Mouse (Mus musculus) hindbrain, embryonic 14.5 days (tissue): ENCODE results near the gene Hist1h4c. TPM values are rescaled to one million over a fixed set of nuclear protein-coding genes. Genes with fewer than 3 reads are reported as not detected.

ENCODE experiments used
- ATAC-seq: fragments of 200-750 bp; cut with Nextera tagmentation; 2 replicates; pipeline ENCODE4 v1.8.0; 2017; ENCODE audit warnings: moderate number of reproducible peaks, mild to moderate bottlenecking, moderate TSS enrichment, moderate library complexity; ENCODE audit not compliant: low FRiP score
- DNase-seq: peaks from one replicate; pipeline ENCODE4 v3.0.0-alpha.2; 2015; ENCODE audit warnings: low spot score
- H3K27ac ChIP-seq: fragments of 300-500 bp; sonication (generic); 2 replicates; pipeline ENCODE4 v1.5.1; 2014; ENCODE audit warnings: mild to moderate bottlenecking, moderate library complexity
- H3K27me3 ChIP-seq: fragments of 300-500 bp; sonication (generic); 2 replicates; pipeline ENCODE4 v1.6.1; 2014; ENCODE audit warnings: mild to moderate bottlenecking, low read length, mixed read lengths; ENCODE audit not compliant: control insufficient read depth, insufficient read depth
- H3K36me3 ChIP-seq: fragments of 300-500 bp; sonication (generic); replicated peaks from 2 replicates; pipeline ENCODE4 v1.6.1; 2014; ENCODE audit not compliant: control insufficient read depth, insufficient read depth
- H3K4me1 ChIP-seq: fragments of 300-500 bp; sonication (generic); replicated peaks from 2 replicates; pipeline ENCODE4 v1.6.1; 2014; ENCODE audit warnings: antibody characterized with exemption, low read length, mixed read lengths; ENCODE audit not compliant: control insufficient read depth, insufficient read depth
- H3K4me2 ChIP-seq: fragments of 300-500 bp; sonication (generic); replicated peaks from 2 replicates; pipeline ENCODE4 v1.6.1; 2014; ENCODE audit warnings: mild to moderate bottlenecking, moderate library complexity
- H3K4me3 ChIP-seq: fragments of 300-500 bp; sonication (generic); replicated peaks from 2 replicates; pipeline ENCODE4 v1.5.1; 2014; ENCODE audit warnings: mild to moderate bottlenecking, low read length
- H3K9ac ChIP-seq: fragments of 300-500 bp; sonication (generic); 2 replicates; pipeline ENCODE4 v1.6.1; 2014
- H3K9me3 ChIP-seq: fragments of 300-500 bp; sonication (generic); 2 replicates; pipeline ENCODE4 v1.6.1; 2016; ENCODE audit warnings: low read length; ENCODE audit not compliant: control insufficient read depth
- WGBS: fragments of 180-500 bp; shearing (Covaris S2); extraction: QIAGEN DNeasy Blood & Tissue Kit; methylation state at CpG from one replicate; pipeline ENCODE4 v1.1.7; 2014; 5-methylcytosine and 5-hydroxymethylcytosine counted together
- polyA plus RNA-seq: library from polyadenylated mRNA; unstranded; fragments of >200 nt; fragmentation: Nextera tagmentation; extraction: Ambion mirVana; gene quantifications from 2 replicates; pipeline ENCODE4 v1.2.1, GENCODE M21; 2014

Hist1h4c gene
- polyA plus RNA-seq, 1 experiment from 2014 or later = 3.5 TPM

DNA sequence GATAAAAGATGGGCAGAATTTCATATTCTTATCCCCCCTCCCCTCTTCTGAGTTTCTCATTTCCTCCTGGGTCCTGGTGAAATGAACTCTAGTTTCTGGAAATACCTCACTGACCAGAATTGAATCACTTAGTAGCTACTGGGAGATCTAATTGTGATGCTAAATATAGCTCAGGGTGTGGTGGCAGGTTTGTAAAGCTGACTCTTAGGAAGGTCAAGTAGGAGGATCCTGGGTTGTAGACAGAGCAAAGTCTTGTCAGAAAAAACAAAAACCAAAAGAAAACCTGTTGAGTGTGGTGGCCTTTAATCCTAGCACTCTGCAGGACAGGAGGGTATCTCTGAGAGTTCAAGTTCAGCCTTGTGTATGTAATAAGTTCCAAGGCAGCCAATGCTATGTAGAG lies 43.8 kb upstream of the Hist1h4c start:
- Histone ChIP-seq H3K4me3 (no peak overlapping the region), H3K9me3 (no peaks in the 10 kb centered on the region), H3K27ac (no peak overlapping the region), H3K4me2 (no peak overlapping the region), H3K9ac (no peak overlapping the region), H3K27me3 (no peaks in the 10 kb centered on the region), H3K36me3 (no peaks in the 10 kb centered on the region), H3K4me1 (peaks cover 17% of the 10 kb centered on the region)
- DNase-seq (no peak), ATAC-seq (no peak)

- DNase-seq (no peak), ATAC-seq (no peak)
- H3K9ac ChIP-seq = no peak overlapping the region
- 78% methylated on average over 5 of the region's 5 CpGs for WGBS
- no peaks in the 10 kb centered on the region for H3K27me3 ChIP-seq
- peak overlapping the region; percentile 97; the same call in 1 of the 2 replicates for H3K4me2 ChIP-seq
- H3K36me3 ChIP-seq = no peaks in the 10 kb centered on the region
- H3K4me3 ChIP-seq = no peak overlapping the region
- H3K9me3 ChIP-seq = no peaks in the 10 kb centered on the region
- H3K27ac ChIP-seq = no peak overlapping the region
- peaks cover 16% of the 10 kb centered on the region for H3K4me1 ChIP-seq
These were observed 42.7 kb upstream of the Hist1h4c start for GRCm38 (mm10) chr13:23740910-23741309.

DNA sequence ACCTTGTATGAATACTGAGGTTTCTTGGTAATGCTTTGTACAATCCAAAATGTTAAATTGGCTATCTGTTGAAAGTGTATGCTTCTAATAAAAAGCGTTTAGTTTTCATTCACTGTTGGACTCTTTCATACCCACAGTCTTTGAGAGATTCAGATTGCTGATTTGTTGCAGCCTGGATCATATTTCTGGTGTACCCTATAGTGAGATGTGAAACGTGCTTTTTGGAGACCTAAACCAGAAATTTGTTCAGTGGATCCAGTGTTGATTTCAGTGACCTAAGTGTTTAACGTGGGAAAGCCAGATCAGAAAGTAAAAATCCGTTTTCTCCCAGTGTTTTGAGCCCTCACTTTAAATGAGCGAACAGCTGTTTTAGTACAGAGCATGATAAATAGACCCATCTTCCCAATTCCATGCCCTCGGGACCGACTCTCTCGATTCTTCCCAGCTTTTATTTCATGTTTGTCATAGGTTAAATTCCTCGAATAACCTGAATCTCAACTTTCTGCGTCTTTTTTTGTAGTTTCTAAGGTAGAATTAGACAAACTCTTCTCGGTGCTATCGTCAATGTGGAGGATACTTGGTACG lies 42.1 kb upstream of the Hist1h4c start:
- no peaks in the 10 kb centered on the region for H3K27me3 ChIP-seq
- H3K4me2 ChIP-seq = peak overlapping the region; percentile 97
- peak overlapping the region; percentile 63 for H3K9ac ChIP-seq
- no peaks in the 10 kb centered on the region for H3K36me3 ChIP-seq
- 38% methylated on average over 13 of the region's 13 CpGs for WGBS
- peaks cover 12% of the 10 kb centered on the region; the same call in 1 of the 2 replicates for H3K4me1 ChIP-seq
- no peak for DNase-seq
- no peak for ATAC-seq
- no peaks in the 10 kb centered on the region for H3K9me3 ChIP-seq
- H3K27ac ChIP-seq = peak overlapping the region; percentile 75
- peak overlapping the region; percentile 48 for H3K4me3 ChIP-seq

GRCm38 (mm10) chr13:23739922-23740252 lies 41.6 kb upstream of the Hist1h4c start:
- DNase-seq (peak; percentile 64), ATAC-seq (peak; percentile 42)
- Histone ChIP-seq H3K4me3 (peak overlapping the region; percentile 48), H3K27ac (peak overlapping the region; percentile 75), H3K36me3 (no peaks in the 10 kb centered on the region), H3K4me2 (peak overlapping the region; percentile 97), H3K4me1 (peaks cover 12% of the 10 kb centered on the region; the same call in 1 of the 2 replicates), H3K27me3 (no peaks in the 10 kb centered on the region), H3K9ac (peak overlapping the region; percentile 63), H3K9me3 (no peaks in the 10 kb centered on the region)
- 1% methylated on average over 14 of the region's 14 CpGs for WGBS

DNA sequence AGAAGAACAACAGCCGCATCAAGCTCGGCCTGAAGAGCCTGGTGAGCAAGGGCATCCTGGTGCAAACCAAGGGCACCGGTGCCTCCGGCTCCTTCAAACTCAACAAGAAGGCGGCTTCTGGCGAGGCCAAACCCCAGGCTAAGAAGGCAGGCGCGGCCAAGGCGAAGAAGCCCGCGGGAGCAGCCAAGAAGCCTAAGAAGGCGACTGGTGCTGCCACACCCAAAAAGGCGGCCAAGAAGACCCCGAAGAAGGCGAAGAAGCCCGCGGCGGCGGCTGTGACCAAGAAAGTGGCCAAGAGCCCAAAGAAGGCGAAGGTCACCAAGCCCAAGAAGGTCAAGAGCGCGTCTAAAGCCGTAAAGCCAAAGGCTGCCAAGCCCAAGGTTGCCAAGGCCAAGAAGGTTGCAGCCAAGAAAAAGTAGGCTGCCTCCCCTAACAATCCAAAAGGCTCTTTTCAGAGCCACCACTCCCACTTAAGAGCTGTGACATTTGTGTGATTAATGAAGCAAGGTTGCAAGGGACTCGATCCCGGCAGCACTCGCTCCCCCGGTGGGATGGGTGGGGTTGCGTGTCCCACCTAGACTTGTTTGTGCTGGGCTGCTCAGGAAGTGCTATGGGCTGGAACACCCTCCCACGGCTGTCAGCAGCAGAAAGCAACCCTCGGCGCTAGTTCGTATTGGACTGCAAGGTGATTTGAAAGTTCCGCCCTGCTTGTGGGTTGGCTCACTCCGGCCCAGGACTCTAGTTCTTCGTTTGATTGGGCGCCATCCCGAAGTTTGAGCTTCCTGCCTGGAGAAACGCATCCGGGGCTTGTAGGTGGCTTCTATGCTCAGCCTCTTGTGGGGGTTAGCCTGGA lies 41.0 kb upstream of the Hist1h4c start:
- peak; percentile 86 for DNase-seq
- Histone ChIP-seq H3K9me3 (no peaks in the 10 kb centered on the region), H3K27me3 (no peaks in the 10 kb centered on the region), H3K4me3 (peak overlapping the region; percentile 48), H3K27ac (peak overlapping the region; percentile 80), H3K36me3 (no peaks in the 10 kb centered on the region), H3K9ac (peak overlapping the region; percentile 63), H3K4me2 (peak overlapping the region; percentile 97), H3K4me1 (peaks cover 12% of the 10 kb centered on the region; the same call in 1 of the 2 replicates)
- ATAC-seq = peak; percentile 92
- under 1% methylated on average over 39 of the region's 39 CpGs for WGBS

GRCm38 (mm10) chr13:23738677-23739068 lies 40.4 kb upstream of the Hist1h4c start, which contains the start of gene Hist1h1c:
Gene Hist1h1c (plus strand): TSS chr13:23738808.
- peak within 1 kb of the TSS; percentile 80 for H3K27ac ChIP-seq
- H3K4me1 ChIP-seq = peaks cover 12% of the 10 kb centered on the region; the same call in 1 of the 2 replicates
- no peaks in the 10 kb centered on the region for H3K36me3 ChIP-seq
- ATAC-seq (peak; percentile 93), DNase-seq (peak; percentile 88)
- H3K9me3 ChIP-seq = no peaks in the 10 kb centered on the region
- WGBS = under 1% methylated on average over 28 of the region's 38 CpGs
- no peaks in the 10 kb centered on the region for H3K27me3 ChIP-seq
- H3K4me2 ChIP-seq = peak within 1 kb of the TSS; percentile 97
- H3K9ac ChIP-seq = peak within 1 kb of the TSS; percentile 63
- H3K4me3 ChIP-seq = peak within 1 kb of the TSS; percentile 48

GRCm38 (mm10) chr13:23738041-23738440 lies 39.8 kb upstream of the Hist1h4c start:
- H3K4me3 ChIP-seq = peak overlapping the region; percentile 48
- no peaks in the 10 kb centered on the region for H3K36me3 ChIP-seq
- DNase-seq (no peak), ATAC-seq (no peak)
- H3K4me2 ChIP-seq = peak overlapping the region; percentile 97
- peak overlapping the region; percentile 69 for H3K27ac ChIP-seq
- 20% methylated on average over 4 of the region's 4 CpGs for WGBS
- H3K9ac ChIP-seq = peak overlapping the region; percentile 63; the same call in 1 of the 2 replicates
- H3K9me3 ChIP-seq = no peaks in the 10 kb centered on the region
- H3K27me3 ChIP-seq = no peaks in the 10 kb centered on the region
- H3K4me1 ChIP-seq = peaks cover 12% of the 10 kb centered on the region; the same call in 1 of the 2 replicates

- 92% methylated on average over 5 of the region's 5 CpGs for WGBS
- Histone ChIP-seq H3K27me3 (no peaks in the 10 kb centered on the region), H3K4me1 (peaks cover 12% of the 10 kb centered on the region; the same call in 1 of the 2 replicates), H3K4me2 (no peak overlapping the region), H3K27ac (no peak overlapping the region), H3K36me3 (no peaks in the 10 kb centered on the region), H3K9ac (no peak overlapping the region), H3K4me3 (no peak overlapping the region), H3K9me3 (no peaks in the 10 kb centered on the region)
- no peak for ATAC-seq
- DNase-seq = no peak
These were observed 38.8 kb upstream of the Hist1h4c start for GRCm38 (mm10) chr13:23737091-23737490.

DNA sequence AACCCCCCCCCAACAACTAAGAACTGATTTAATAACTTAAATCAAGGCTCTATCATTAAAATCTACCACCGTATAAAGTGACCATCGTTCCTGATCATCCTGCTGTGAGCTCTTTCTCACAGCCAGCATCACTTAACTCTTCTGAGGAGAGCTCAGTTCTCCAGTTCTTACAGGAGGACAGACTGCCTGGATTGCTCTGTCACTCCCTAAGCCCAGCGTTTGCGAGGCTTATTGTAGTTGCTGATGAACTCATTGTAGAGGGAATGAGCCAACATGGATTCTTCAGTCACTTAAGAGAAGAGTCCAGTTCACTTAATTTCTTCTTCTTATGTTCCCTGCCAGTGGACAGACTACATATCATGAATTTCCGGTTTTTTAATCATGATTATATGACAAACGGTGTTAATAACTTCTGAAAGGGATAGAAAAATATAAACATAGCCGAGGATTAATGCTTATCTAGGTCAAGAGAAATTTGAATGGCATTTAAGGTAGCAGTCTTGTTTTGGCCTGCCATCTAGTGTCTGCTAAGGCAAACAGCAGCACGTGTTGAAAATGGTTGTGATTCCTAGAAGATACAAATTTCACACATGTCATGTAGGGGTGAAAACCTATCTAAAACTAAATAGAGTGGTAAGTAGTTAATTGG lies 34.0 kb upstream of the Hist1h4c start:
- no peak overlapping the region for H3K4me2 ChIP-seq
- H3K36me3 ChIP-seq = no peaks in the 10 kb centered on the region
- H3K9me3 ChIP-seq = no peaks in the 10 kb centered on the region
- 23% methylated on average over 8 of the region's 8 CpGs for WGBS
- H3K4me3 ChIP-seq = no peak overlapping the region
- DNase-seq = peak; percentile 76
- ATAC-seq = no peak; the same call in 1 of the 2 replicates
- H3K27ac ChIP-seq = no peak overlapping the region
- no peaks in the 10 kb centered on the region for H3K27me3 ChIP-seq
- no peak overlapping the region for H3K9ac ChIP-seq
- no peaks in the 10 kb centered on the region for H3K4me1 ChIP-seq
